Mouse (Mus musculus): ENCODE measurements at regions not wholly inside any gene's neighbourhood (a gene's known extent, or its start where the extent isn't known, plus 50 kb on each side); places are given as distances from the start of the nearest gene placed in this dataset.

DNA sequence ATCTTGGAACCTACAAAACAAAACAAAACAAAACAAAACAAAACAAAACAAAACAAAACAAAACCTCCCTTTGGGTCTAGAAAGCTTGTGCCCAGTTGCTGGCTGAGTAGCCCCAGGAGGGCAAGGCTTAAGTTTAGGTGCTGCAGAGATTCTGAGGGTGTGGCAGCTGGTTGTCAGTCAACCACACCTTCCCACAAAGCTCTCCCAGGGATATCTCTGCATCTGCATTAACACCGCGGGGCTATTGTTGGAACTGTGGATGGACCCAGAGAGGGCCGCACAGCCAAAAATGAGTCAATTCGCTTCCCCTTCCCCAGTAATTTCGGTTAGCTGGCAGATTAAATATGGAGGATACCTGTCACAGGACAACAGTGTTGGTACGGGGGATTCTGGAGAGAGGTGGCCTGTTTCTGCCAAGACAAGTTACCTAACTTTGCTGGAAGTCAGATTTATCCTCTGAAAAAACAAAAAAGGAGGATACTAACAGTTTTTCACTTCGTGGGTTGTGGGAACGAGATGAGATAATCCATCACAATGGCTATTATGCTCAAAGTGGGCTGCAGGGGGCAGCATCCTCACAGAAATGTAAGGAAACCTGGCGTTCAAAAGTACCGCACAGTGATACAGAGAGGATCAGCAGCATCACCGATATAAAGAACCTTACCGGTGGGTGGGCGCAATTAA lies 96.7 kb downstream of the 1500009L16Rik start:
- TF ChIP-seq POLR2AphosphoS2 (IDR thresholded peaks at IDR 0.05; ENCODE audit: insufficient read length, low read depth) (no peak), POLR2A (IDR thresholded peaks at IDR 0.05; ENCODE audit: insufficient read length, low read depth) (no peak), TCF12 (IDR thresholded peaks at IDR 0.05; ENCODE audit: insufficient read depth, poor library complexity, severe bottlenecking) (no peak), MAX (IDR thresholded peaks at IDR 0.05; ENCODE audit: low read depth) (no peak), CEBPB (IDR thresholded peaks at IDR 0.05; ENCODE audit: insufficient read depth, poor library complexity, severe bottlenecking) (no peak), E2F4 (IDR thresholded peaks at IDR 0.05; ENCODE audit: insufficient read depth) (no peak), MYOG (IDR thresholded peaks at IDR 0.05; ENCODE audit: control insufficient read depth in 1 of 3, insufficient read depth in 1 of 3, insufficient read length in 2 of 3, low read depth in 2 of 3) (no peak), TCF3 (IDR thresholded peaks at IDR 0.05; ENCODE audit: insufficient read length, low read depth) (no peak), SRF (IDR thresholded peaks at IDR 0.05; ENCODE audit: control insufficient read depth, insufficient read length, low read depth) (no peak), USF1 (IDR thresholded peaks at IDR 0.05; ENCODE audit: low read depth) (no peak), MYOD1 (IDR thresholded peaks at IDR 0.05; ENCODE audit: control insufficient read depth in 1 of 3, insufficient read length in 2 of 3, low read depth in 2 of 3) (no peak)
